Mouse (Mus musculus) left cerebral cortex, postnatal 10 days (tissue): ENCODE results near the gene Prdm16. TPM values are rescaled to one million over a fixed set of nuclear protein-coding genes. Genes with fewer than 3 reads are reported as not detected.

Experiments used
- DNase-seq, 2 experiments: peaks; one replicate each; pipeline ENCODE4 v3.0.0; 2021 to 2022; ENCODE audit warnings: low spot score in 2 of 2, mixed read lengths in 1 of 2; ENCODE audit errors: extremely low spot score in 1 of 2
- intact Hi-C: fragments of 180-260 bp; cut with DNase I; formaldehyde crosslinking; loops from one replicate; pipeline ENCODE4 v1.15.1; 2025
- total RNA-seq, 2 experiments: library from RNA; stranded (reverse); gene quantifications; 2 replicates each; pipeline ENCODE4 v1.2.3; 2021

The Prdm16 gene
- 1 to 10 TPM; 4.9 to 6.1 TPM for total RNA-seq

GRCm38 (mm10) chr4:154636721-154637311 lies at the start of gene Prdm16:
Gene Prdm16, minus strand, starts transcription at chr4:154636873.
- DNase-seq: no peak
- intact Hi-C loops: loop anchor here (5.0 to 10.0 kb wide), 4 partner anchors 80 to 310 kb away; no protein-coding TSS in a partner anchor

- no peak for DNase-seq
Measured at GRCm38 (mm10) chr4:154683068-154683752, 46.5 kb upstream of the Prdm16 start.

GRCm38 (mm10) chr4:154682311-154682710 lies 45.6 kb upstream of the Prdm16 start:
- DNase-seq: no peak
- intact Hi-C loops: no loop called here

More at GRCm38 (mm10) chr4:154683068-154683752, 46.5 kb upstream of the Prdm16 start:
- intact Hi-C loops: no loop called here

DNA sequence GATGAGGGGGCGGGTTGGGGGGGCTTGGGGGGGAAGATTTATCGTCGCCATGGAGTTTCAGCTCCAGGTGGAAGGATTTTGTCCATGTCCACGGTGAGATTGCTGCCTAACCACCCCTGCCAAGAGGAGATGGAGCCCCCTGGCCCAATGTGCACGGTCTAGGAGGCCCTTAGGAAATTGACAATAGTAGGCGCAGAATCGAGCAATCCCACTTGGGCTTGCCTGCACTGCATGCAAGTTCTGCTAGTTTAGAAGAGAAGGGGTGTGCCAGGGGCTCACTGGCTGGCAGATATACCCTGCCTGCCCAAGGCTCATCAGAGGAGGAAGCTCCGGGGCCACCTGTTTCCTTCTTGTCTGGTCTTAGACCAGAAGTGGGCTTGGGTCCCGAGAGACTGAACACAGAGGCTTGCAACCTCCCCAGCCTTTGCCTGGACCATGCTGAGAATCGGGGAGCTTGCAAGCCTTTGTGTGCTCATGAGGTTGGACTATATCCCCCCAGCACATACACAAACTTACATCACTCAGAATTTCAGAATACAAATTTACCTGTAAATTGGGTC lies 38.8 kb upstream of the Prdm16 start:
- no peak for DNase-seq
- intact Hi-C loops: loop anchor here (10.0 kb wide), 1 partner anchor 351 kb away; no protein-coding TSS in a partner anchor

DNA sequence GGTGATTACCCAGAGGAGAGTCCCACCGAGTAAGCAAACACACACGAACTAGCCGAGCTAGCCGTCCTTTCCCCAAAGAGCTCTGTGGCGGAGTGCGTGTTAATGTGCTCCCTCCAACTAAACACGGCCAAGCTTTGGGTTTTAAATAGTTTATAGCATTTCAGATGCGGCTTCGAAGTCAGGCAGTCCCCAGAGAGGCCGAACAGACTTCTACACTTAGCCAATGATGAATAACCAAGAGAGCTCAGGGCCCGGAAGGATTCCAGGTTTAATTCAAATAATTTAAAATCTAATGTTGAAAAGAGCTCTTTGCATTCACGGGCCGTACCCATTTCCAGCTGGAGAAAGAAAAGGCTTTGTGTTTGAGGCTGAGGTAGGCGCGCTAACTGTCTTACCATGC lies 38.3 kb upstream of the Prdm16 start:
- DNase-seq: no peak
- intact Hi-C loops: loop anchor here (10.0 kb wide), 1 partner anchor 350 kb away; no protein-coding TSS in a partner anchor

- peak; percentile 27 to 53 for DNase-seq
- intact Hi-C loops: loop anchor here (10.0 kb wide), 1 partner anchor 350 kb away; no protein-coding TSS in a partner anchor
Measured at GRCm38 (mm10) chr4:154674541-154674940, 37.9 kb upstream of the Prdm16 start.

- no peak for DNase-seq
- intact Hi-C loops: loop anchor here (10.0 kb wide), 1 partner anchor 349 kb away; no protein-coding TSS in a partner anchor
Measured at GRCm38 (mm10) chr4:154673986-154674385, 37.3 kb upstream of the Prdm16 start.

GRCm38 (mm10) chr4:154672027-154672426 lies 35.4 kb upstream of the Prdm16 start:
- DNase-seq: no peak
- intact Hi-C loops: loop anchor here (10.0 kb wide), 1 partner anchor 347 kb away; no protein-coding TSS in a partner anchor

- intact Hi-C loops: loop anchor here (10.0 kb wide), 1 partner anchor 347 kb away; no protein-coding TSS in a partner anchor
Measured at GRCm38 (mm10) chr4:154671232-154671912, 34.7 kb upstream of the Prdm16 start.

DNA sequence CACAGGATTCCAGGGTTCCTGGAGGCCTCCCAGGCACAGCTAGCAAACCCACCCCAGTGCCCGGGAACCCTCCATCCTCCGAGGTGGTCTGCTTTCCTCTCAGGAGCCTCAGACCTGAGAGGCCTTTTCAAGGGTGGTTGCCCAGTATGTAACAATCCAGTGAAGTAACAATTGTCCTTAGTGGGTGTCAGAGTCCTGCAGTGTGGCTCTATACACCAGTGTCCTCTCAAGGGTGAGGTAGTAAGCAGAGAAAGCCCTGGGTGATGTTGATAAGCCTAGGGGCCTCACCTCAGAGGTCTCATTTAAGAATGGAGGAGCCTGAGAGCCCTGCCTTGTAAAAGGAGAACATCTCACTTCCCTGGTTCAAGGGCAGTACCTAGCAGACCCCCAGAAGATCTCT lies 31.1 kb upstream of the Prdm16 start, which contains the start of gene Actrt2:
Gene Actrt2, minus strand, starts transcription at position 101 of the 400 bp plus-strand sequence.
- no peak for DNase-seq
- intact Hi-C loops: no loop called here

More at GRCm38 (mm10) chr4:154671232-154671912, 34.7 kb upstream of the Prdm16 start:
- no peak for DNase-seq

GRCm38 (mm10) chr4:154662681-154663215 lies 26.1 kb upstream of the Prdm16 start:
- no peak for DNase-seq
- intact Hi-C loops: no loop called here

- DNase-seq: no peak
- intact Hi-C loops: no loop called here
Measured at GRCm38 (mm10) chr4:154661256-154661655, 24.6 kb upstream of the Prdm16 start.

DNA sequence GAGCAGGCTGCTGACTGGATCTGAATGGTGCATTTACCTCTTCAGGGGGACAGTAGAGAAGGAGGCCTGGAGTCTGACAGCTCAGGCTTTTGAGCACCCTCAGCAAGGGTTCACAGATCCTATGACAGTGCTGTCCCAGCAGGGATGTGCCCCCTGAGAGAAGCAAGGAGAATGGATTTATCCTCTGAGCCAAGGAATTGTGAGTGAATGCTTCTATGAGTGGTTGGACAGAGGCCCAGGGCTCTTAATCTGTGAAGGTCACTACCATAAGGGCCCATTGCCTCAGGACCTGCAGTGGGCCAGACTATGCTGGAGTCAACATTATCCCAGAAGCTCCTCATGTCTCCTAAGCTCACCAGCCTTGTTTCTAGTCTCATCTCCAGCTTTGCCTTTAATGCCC lies 23.4 kb upstream of the Prdm16 start:
- no peak for DNase-seq
- intact Hi-C loops: no loop called here

DNA sequence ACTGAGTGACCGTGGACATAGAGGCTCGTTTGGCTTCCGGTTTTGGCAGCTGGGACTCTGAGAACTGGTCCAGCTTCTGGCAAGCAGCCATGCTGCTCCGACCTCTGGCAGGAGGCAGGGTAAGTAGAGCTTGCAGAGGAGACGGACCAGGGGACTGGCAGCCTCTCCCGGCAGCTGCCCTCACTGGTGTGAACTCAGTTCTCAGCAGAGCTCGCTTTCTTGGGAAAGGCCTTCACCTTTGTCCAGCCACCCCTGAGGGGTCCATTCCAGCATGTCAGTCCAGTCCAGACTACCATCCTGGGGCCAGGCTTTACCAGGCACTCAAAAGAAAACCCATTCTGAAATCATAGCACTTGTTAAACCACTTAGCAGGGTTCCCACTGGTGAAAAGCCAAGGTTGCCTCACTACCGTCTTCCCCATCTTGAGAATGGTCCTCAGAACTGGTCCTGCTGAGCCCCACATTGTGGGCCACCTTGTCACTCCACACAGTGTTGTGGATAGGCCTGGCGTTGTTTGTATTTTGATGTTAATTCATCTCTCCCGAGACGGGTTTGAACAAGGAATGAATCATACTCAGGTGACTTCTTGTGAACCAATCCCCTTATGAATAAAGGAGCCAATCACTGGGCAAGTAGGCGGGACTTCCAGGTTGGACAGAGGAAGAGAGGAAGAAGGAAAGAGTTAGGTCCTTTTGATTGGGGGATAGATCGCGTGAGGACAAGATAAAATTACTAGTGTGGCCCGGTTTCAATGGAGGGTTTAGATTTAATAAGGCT lies 18.6 kb upstream of the Prdm16 start:
- intact Hi-C loops: no loop called here

DNA sequence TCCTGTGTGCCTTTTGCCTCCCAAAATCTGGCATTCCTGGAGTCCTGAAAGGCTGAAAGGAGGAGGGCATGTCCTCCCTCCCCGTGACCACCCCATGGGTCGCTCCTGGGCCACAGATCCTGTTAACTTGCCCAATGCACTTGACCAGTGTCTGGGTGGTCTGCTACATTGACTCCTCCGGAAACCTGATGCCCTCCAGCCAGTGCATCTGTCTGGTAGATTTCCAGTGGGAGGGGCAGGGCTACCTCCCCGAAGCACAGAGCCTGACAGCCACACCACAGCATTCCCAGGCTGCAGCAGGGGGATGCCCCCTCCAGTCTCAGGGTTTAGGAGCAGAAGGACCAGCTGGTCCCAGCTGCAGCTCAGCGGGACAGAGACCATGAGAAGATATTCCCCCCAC lies 15.8 kb upstream of the Prdm16 start:
- intact Hi-C loops: no loop called here
- DNase-seq: no peak

More for the DNA sequence above, 18.6 kb upstream of the Prdm16 start:
- DNase-seq: peak in 1 of 2 experiments; percentile 70

DNA sequence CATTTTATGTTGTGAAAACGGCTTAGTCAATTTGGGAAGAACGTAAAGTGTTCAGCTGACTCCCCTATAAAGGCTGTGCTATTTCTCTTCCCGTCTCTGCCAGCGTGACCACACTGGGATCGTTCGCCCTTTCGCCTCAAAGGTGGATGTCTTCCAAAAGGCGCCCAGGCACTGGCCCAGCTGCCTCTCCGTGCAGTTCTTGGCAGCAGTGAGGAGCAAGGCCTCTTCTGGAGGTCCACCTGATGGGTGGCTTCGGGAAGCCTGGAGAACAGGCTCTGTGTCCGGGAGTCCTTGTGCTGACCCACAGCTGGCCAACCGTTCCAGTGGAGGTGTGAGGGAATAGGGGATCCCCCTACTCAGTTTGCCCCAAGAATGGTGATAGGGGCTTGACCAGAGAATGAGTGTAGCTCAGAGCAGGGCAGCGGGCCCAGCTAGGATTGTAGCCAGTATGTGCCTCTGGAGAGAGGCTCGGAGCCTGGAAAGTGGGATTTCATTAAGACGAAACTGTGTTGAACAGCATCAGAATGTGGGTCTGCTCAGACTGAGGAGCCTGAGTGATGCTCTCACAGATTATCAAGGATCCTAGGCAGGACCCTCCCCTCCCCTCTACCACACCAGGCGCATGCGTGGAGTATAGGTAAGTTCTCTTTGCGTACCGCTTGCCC lies 12.5 kb upstream of the Prdm16 start:
- no peak for DNase-seq
- intact Hi-C loops: no loop called here

DNA sequence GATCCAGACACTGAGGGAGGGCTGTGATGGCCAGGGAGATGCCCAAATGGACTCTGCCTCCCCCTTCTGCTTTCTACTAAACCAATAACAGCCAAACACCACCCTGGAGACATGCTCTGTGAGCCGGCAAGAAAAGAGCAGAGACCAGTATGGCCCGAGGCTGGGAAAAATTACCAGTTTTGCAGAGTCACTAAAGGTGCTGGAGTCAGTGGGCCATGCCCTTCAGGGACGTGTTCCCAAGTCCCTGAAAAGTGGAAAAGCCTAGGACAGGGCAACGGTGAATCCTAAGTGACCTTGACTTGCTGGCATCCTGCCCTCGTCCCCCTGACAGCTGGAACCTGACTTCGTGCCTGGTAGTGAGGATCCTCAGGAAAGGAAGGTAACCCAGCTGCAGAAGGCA lies 5.8 kb upstream of the Prdm16 start:
- DNase-seq: no peak
- intact Hi-C loops: no loop called here
